Mouse (Mus musculus) liver, embryonic 16.5 days (tissue): ENCODE data around the gene Hist1h3d. TPM values are rescaled to one million over a fixed set of nuclear protein-coding genes. Genes with fewer than 3 reads are reported as not detected.
"Not testable (repeated sequence)": the region's sequence is repeated elsewhere in the genome, so short reads cannot be mapped to it uniquely, and the experiment has no call there.

Experiments
- ATAC-seq: fragments of 200-750 bp; cut with Nextera tagmentation; 2 replicates; pipeline ENCODE4 v1.8.0; 2017; ENCODE audit warnings: low read depth, mild to moderate bottlenecking, moderate number of reproducible peaks, moderate library complexity
- H3K27ac ChIP-seq: fragments of 300-500 bp; sonication (generic); 2 replicates; pipeline ENCODE4 v1.5.1; 2014; ENCODE audit warnings: mild to moderate bottlenecking, low read length
- H3K27me3 ChIP-seq: fragments of 300-500 bp; sonication (generic); 2 replicates; pipeline ENCODE4 v1.6.1; 2014; ENCODE audit warnings: low read depth, low read length, mixed read lengths; ENCODE audit not compliant: control insufficient read depth, insufficient read depth
- H3K36me3 ChIP-seq: fragments of 300-500 bp; sonication (generic); 2 replicates; pipeline ENCODE4 v1.6.1; 2014; ENCODE audit warnings: mild to moderate bottlenecking; ENCODE audit not compliant: control insufficient read depth, insufficient read depth
- H3K4me1 ChIP-seq: fragments of 300-500 bp; sonication (generic); 2 replicates; pipeline ENCODE4 v1.6.1; 2014; ENCODE audit warnings: low read depth, low read length, mixed read lengths; ENCODE audit not compliant: control insufficient read depth
- H3K4me2 ChIP-seq: fragments of 300-500 bp; sonication (generic); 2 replicates; pipeline ENCODE4 v1.6.1; 2014; ENCODE audit warnings: low read depth, low read length, mixed read lengths
- H3K4me3 ChIP-seq: fragments of 300-500 bp; sonication (generic); 2 replicates; pipeline ENCODE4 v1.5.1; 2014; ENCODE audit warnings: low read depth, mild to moderate bottlenecking, low read length
- H3K9ac ChIP-seq: fragments of 300-500 bp; sonication (generic); 2 replicates; pipeline ENCODE4 v1.6.1; 2014; ENCODE audit warnings: low read depth, low read length
- H3K9me3 ChIP-seq: fragments of 300-500 bp; sonication (generic); replicated peaks from 2 replicates; pipeline ENCODE4 v1.6.1; 2016; ENCODE audit warnings: low read length; ENCODE audit not compliant: control insufficient read depth
- WGBS: fragments of 180-500 bp; shearing (Covaris S2); extraction: QIAGEN DNeasy Blood & Tissue Kit; methylation state at CpG from one replicate; pipeline ENCODE4 v1.1.7; 2014; ENCODE audit not compliant: insufficient replicate concordance; 5-methylcytosine and 5-hydroxymethylcytosine counted together
- microRNA-seq: library from miRNA; unstranded; fragments of <30 nt; microRNA quantifications from one replicate; pipeline ENCODE4, GENCODE M21; 2016
- polyA plus RNA-seq: library from polyadenylated mRNA; unstranded; fragments of >200 nt; fragmentation: Nextera tagmentation; extraction: Ambion mirVana; gene quantifications from 2 replicates; pipeline ENCODE4 v1.2.1, GENCODE M21; 2015

Hist1h3d gene
- polyA plus RNA-seq, 1 experiment from 2014 or later: 7.7 TPM

- peak overlapping the region; percentile 67 for H3K4me3 ChIP-seq
- WGBS: under 1% methylated on average over 18 of the region's 18 CpGs
- H3K9me3 ChIP-seq: no peaks in the 10 kb centered on the region
- H3K27ac ChIP-seq: peak overlapping the region; percentile 98
- peak overlapping the region; percentile 91 for H3K4me2 ChIP-seq
- ATAC-seq: peak; percentile 79
- peaks cover 3% of the 10 kb centered on the region; the same call in 1 of the 2 replicates for H3K27me3 ChIP-seq
- H3K36me3 ChIP-seq: no peaks in the 10 kb centered on the region
- peak overlapping the region; percentile 80 for H3K9ac ChIP-seq
- H3K4me1 ChIP-seq: peaks cover 7% of the 10 kb centered on the region
Observed at GRCm38 (mm10) chr13:23621532-23622174, 46.1 kb downstream of the Hist1h3d start.

GRCm38 (mm10) chr13:23622175-23622671 lies 46.7 kb downstream of the Hist1h3d start, which contains the start of gene Hist1h1e:
TSS of gene Hist1h1e (minus strand) at chr13:23622558.
- not testable (repeated sequence) for H3K4me1 ChIP-seq, H3K9me3 ChIP-seq, H3K27me3 ChIP-seq, H3K36me3 ChIP-seq
- Histone ChIP-seq H3K4me2 (peak within 1 kb of the TSS; percentile 91), H3K27ac (peak within 1 kb of the TSS; percentile 98), H3K4me3 (peak within 1 kb of the TSS; percentile 67), H3K9ac (peak within 1 kb of the TSS; percentile 80)
- under 1% methylated on average over 48 of the region's 53 CpGs for WGBS
- ATAC-seq: peak; percentile 80

GRCm38 (mm10) chr13:23622861-23623450 lies 47.4 kb downstream of the Hist1h3d start:
- no peaks in the 10 kb centered on the region for H3K9me3 ChIP-seq
- peak overlapping the region; percentile 91 for H3K4me2 ChIP-seq
- H3K27ac ChIP-seq: peak overlapping the region; percentile 98
- H3K9ac ChIP-seq: peak overlapping the region; percentile 48
- ATAC-seq: no peak
- peaks cover 5% of the 10 kb centered on the region for H3K4me1 ChIP-seq
- no peaks in the 10 kb centered on the region for H3K36me3 ChIP-seq
- H3K4me3 ChIP-seq: peak overlapping the region; percentile 67
- peaks cover 3% of the 10 kb centered on the region for H3K27me3 ChIP-seq
- WGBS: 17% methylated on average over 7 of the region's 7 CpGs

Small RNA genes lying within 50 kb of the gene (microRNA-seq; reads per million reads assigned to microRNA genes)
- gene Gm44297 (not detected), gene Gm44359 (not detected), gene Gm44394 (not detected)

Other genes starting within 250 kb of the Hist1h3d start
- gene Zfp322a, start 206.6 kb upstream of the Hist1h3d start, polyA plus RNA-seq: 12.0 and 13.1 TPM in 2 replicates
- gene Abt1, start 151.9 kb upstream of the Hist1h3d start, polyA plus RNA-seq: 4.5 TPM in 2 replicates
- gene Btn1a1, start 109.9 kb upstream of the Hist1h3d start, polyA plus RNA-seq: 1.9 and 2.0 TPM in 2 replicates
- gene Btn2a2, start 86.9 kb upstream of the Hist1h3d start, polyA plus RNA-seq: not detected in 2 replicates
- 5.5 and 9.8 TPM in 2 replicates for gene Hist1h4h, start 44.7 kb upstream of the Hist1h3d start, polyA plus RNA-seq
- gene Hist1h2af, start 41.9 kb upstream of the Hist1h3d start, polyA plus RNA-seq: 2.0 and 6.7 TPM in 2 replicates
- gene Hist1h3g, start 40.3 kb upstream of the Hist1h3d start, polyA plus RNA-seq: 11.0 and 14.8 TPM in 2 replicates
- gene Hist1h2bh, start 32.4 kb upstream of the Hist1h3d start, polyA plus RNA-seq: 1.1 and 1.8 TPM in 2 replicates
- gene Hist1h3f, start 31.7 kb upstream of the Hist1h3d start, polyA plus RNA-seq: 1.2 and 1.4 TPM in 2 replicates
- 2.4 and 2.9 TPM in 2 replicates for gene Hist1h4f, start 24.1 kb upstream of the Hist1h3d start, polyA plus RNA-seq
- gene Hist1h1d, start 22.5 kb upstream of the Hist1h3d start, polyA plus RNA-seq: 1.2 and 1.4 TPM in 2 replicates
- 3.4 and 4.2 TPM in 2 replicates for gene Hist1h3e, start 13.4 kb upstream of the Hist1h3d start, polyA plus RNA-seq
- gene Hist1h2ae, start 4.5 kb upstream of the Hist1h3d start, polyA plus RNA-seq: 63.6 and 96.6 TPM in 2 replicates
- 10.6 and 13.5 TPM in 2 replicates for gene Hist1h2bg, start 4.4 kb upstream of the Hist1h3d start, polyA plus RNA-seq
- gene Hist1h2bf, start 1.6 kb upstream of the Hist1h3d start, polyA plus RNA-seq: 3.7 and 5.9 TPM in 2 replicates
- 2.2 and 3.8 TPM in 2 replicates for gene Hist1h2ad, start 1.4 kb upstream of the Hist1h3d start, polyA plus RNA-seq
- 126 and 155 TPM in 2 replicates for gene Hist1h4d, start 5.8 kb downstream of the Hist1h3d start, polyA plus RNA-seq
- 1.9 and 2.0 TPM in 2 replicates for gene Hist1h2be, start 45.4 kb downstream of the Hist1h3d start, polyA plus RNA-seq
- 23.6 and 27.8 TPM in 2 replicates for gene Hist1h1e, start 46.8 kb downstream of the Hist1h3d start, polyA plus RNA-seq
- gene Hist1h2ac, start 108.2 kb downstream of the Hist1h3d start, polyA plus RNA-seq: 1.2 and 1.5 TPM in 2 replicates
- gene Hist1h2bc, start 108.4 kb downstream of the Hist1h3d start, polyA plus RNA-seq: 202 and 220 TPM in 2 replicates
- 0.13 TPM in 1 of 2 replicates, not detected in the other for gene Hist1h1t, start 120.1 kb downstream of the Hist1h3d start, polyA plus RNA-seq
- 6.3 and 8.9 TPM in 2 replicates for gene Hist1h4c, start 122.7 kb downstream of the Hist1h3d start, polyA plus RNA-seq
- gene Hfe, start 135.1 kb downstream of the Hist1h3d start, polyA plus RNA-seq: 16.0 and 16.3 TPM in 2 replicates
- gene Hist1h1c, start 163.0 kb downstream of the Hist1h3d start, polyA plus RNA-seq: 99.6 and 112 TPM in 2 replicates
- 4.4 and 7.4 TPM in 2 replicates for gene Hist1h3c, start 169.8 kb downstream of the Hist1h3d start, polyA plus RNA-seq
- gene Hist1h2bb, start 171.0 kb downstream of the Hist1h3d start, polyA plus RNA-seq: 3.2 and 6.3 TPM in 2 replicates
- gene Hist1h2ab, start 175.4 kb downstream of the Hist1h3d start, polyA plus RNA-seq: 49.0 and 58.5 TPM in 2 replicates
- gene Hist1h3b, start 176.5 kb downstream of the Hist1h3d start, polyA plus RNA-seq: 14.4 TPM in 2 replicates
- 3.5 and 5.4 TPM in 2 replicates for gene Hist1h4b, start 181.2 kb downstream of the Hist1h3d start, polyA plus RNA-seq
- 0.48 TPM in 1 of 2 replicates, not detected in the other for gene Hist1h4a, start 185.5 kb downstream of the Hist1h3d start, polyA plus RNA-seq
- 4.6 and 6.8 TPM in 2 replicates for gene Hist1h3a, start 186.6 kb downstream of the Hist1h3d start, polyA plus RNA-seq
- gene Hist1h1a, start 187.9 kb downstream of the Hist1h3d start, polyA plus RNA-seq: 2.5 and 3.5 TPM in 2 replicates
- not detected in 2 replicates for gene Trim38, start 194.2 kb downstream of the Hist1h3d start, polyA plus RNA-seq
- 1.5 and 1.8 TPM in 2 replicates for gene Slc17a2, start 231.2 kb downstream of the Hist1h3d start, polyA plus RNA-seq